Mouse (Mus musculus): ENCODE results near the gene Olfr930. TPM values are rescaled to one million over a fixed set of nuclear protein-coding genes. Genes with fewer than 3 reads are reported as not detected.

Olfr930 gene
- polyA plus RNA-seq (2015; fragmentation: Nextera tagmentation; extraction: Ambion mirVana), result not detected in 2 replicates

DNA sequence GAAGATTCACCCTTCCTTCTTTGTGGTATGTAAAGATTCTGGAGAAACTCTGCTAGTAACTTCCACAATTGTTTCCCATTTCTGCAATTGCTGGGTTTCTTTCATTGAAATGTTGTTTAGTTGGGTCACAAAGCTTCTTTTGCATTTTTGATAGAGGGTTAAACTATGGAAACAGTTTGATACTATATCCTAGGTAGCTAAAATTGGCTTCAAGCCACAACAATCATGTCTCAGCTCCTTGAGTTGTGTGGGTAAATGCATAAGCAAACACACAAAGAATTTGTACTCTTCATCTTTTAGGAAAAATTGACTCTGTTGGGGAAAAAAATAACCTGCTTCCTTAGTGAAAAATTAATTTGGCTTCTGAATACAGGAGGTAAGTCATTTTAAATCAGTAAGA is at the start of gene Olfr930:
TSS of gene Olfr930 (plus strand) at position 301 of the 400 bp plus-strand sequence.
- Histone ChIP-seq H3K4me1 (no peaks in the 10 kb centered on the region), H3K27me3 (replicated peaks) (no peaks in the 10 kb centered on the region), H3K9me3 (no peaks in the 10 kb centered on the region), H3K4me3 (no peak within 1 kb of the TSS), H3K4me2 (no peak within 1 kb of the TSS), H3K9ac (no peak within 1 kb of the TSS), H3K27ac (replicated peaks) (no peak within 1 kb of the TSS), H3K36me3 (no peaks in the 10 kb centered on the region)
- ATAC-seq (ENCODE audit: extremely low read depth, insufficient number of reproducible peaks, low FRiP score, low TSS enrichment), result no peak

GRCm38 (mm10) chr9:38953401-38954123 is 24.0 kb downstream of the Olfr930 start:
- 74% methylated on average over 7 of the region's 7 CpGs for WGBS
- no peak overlapping the region for H3K9ac ChIP-seq
- H3K27ac ChIP-seq (replicated peaks), result no peak overlapping the region
- no peaks in the 10 kb centered on the region for H3K36me3 ChIP-seq
- no peaks in the 10 kb centered on the region for H3K4me1 ChIP-seq
- H3K9me3 ChIP-seq, result no peaks in the 10 kb centered on the region
- no peak overlapping the region for H3K4me3 ChIP-seq
- H3K27me3 ChIP-seq (replicated peaks), result no peaks in the 10 kb centered on the region
- no peak for ATAC-seq (ENCODE audit: extremely low read depth, insufficient number of reproducible peaks, low FRiP score, low TSS enrichment)
- no peak overlapping the region for H3K4me2 ChIP-seq

- H3K27me3 ChIP-seq (replicated peaks), result no peaks in the 10 kb centered on the region
- H3K4me1 ChIP-seq, result no peaks in the 10 kb centered on the region
- no peak overlapping the region for H3K4me2 ChIP-seq
- H3K36me3 ChIP-seq, result no peaks in the 10 kb centered on the region
- ATAC-seq (ENCODE audit: extremely low read depth, insufficient number of reproducible peaks, low FRiP score, low TSS enrichment), result no peak
- no peak overlapping the region for H3K27ac ChIP-seq (replicated peaks)
- no peaks in the 10 kb centered on the region for H3K9me3 ChIP-seq
- 71% methylated on average over 4 of the region's 4 CpGs for WGBS
- H3K4me3 ChIP-seq, result no peak overlapping the region
- H3K9ac ChIP-seq, result no peak overlapping the region
Observed at GRCm38 (mm10) chr9:38954124-38954416, 24.5 kb downstream of the Olfr930 start.

DNA sequence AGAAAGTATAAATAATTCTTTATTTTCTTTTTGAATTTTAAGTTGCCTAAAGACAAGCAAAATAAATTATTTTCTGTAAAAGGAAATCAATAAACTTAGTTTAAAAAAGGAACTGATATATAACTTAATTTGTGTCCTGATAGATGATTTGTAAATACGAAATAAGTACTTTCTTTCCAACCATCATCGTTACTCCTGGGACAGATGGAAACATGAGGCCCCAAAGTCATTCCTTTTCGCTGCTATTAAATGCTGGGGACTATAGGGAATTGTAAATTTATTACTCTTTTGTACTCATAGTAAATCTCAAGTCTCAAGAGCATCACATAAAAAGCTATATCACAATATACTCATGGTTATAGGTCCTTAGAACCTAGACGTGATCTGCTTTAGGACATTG is 42.4 kb downstream of the Olfr930 start, which contains the start of gene Olfr933:
TSS of gene Olfr933 (plus strand) at position 301 of the 400 bp plus-strand sequence.
- Histone ChIP-seq H3K27me3 (replicated peaks) (no peaks in the 10 kb centered on the region), H3K4me3 (no peak within 1 kb of the TSS), H3K9ac (no peak within 1 kb of the TSS), H3K27ac (replicated peaks) (no peak within 1 kb of the TSS), H3K36me3 (no peaks in the 10 kb centered on the region), H3K4me1 (no peaks in the 10 kb centered on the region), H3K9me3 (no peaks in the 10 kb centered on the region), H3K4me2 (no peak within 1 kb of the TSS)
- no peak for ATAC-seq (ENCODE audit: extremely low read depth, insufficient number of reproducible peaks, low FRiP score, low TSS enrichment)
- WGBS, result 74% methylated on average over 4 of the region's 4 CpGs

Other genes starting within 250 kb of the Olfr930 start
- gene Olfr919, start 226.1 kb upstream of the Olfr930 start, polyA plus RNA-seq (2015; fragmentation: Nextera tagmentation; extraction: Ambion mirVana), result not detected in 2 replicates
- gene Vwa5a, start 211.5 kb upstream of the Olfr930 start, polyA plus RNA-seq (2015; fragmentation: Nextera tagmentation; extraction: Ambion mirVana), result 16.3 and 18.8 TPM in 2 replicates
- gene Olfr920, start 177.5 kb upstream of the Olfr930 start, polyA plus RNA-seq (2015; fragmentation: Nextera tagmentation; extraction: Ambion mirVana), result 0.07 TPM in 1 of 2 replicates, not detected in the other
- not detected in 2 replicates for gene Olfr921, start 156.7 kb upstream of the Olfr930 start, polyA plus RNA-seq (2015; fragmentation: Nextera tagmentation; extraction: Ambion mirVana)
- gene Olfr922, start 115.2 kb upstream of the Olfr930 start, polyA plus RNA-seq (2015; fragmentation: Nextera tagmentation; extraction: Ambion mirVana), result not detected in 2 replicates
- not detected in 2 replicates for gene Olfr923, start 103.3 kb upstream of the Olfr930 start, polyA plus RNA-seq (2015; fragmentation: Nextera tagmentation; extraction: Ambion mirVana)
- not detected in 2 replicates for gene Olfr924, start 85.4 kb upstream of the Olfr930 start, polyA plus RNA-seq (2015; fragmentation: Nextera tagmentation; extraction: Ambion mirVana)
- gene Olfr26, start 74.7 kb upstream of the Olfr930 start, polyA plus RNA-seq (2015; fragmentation: Nextera tagmentation; extraction: Ambion mirVana), result not detected in 2 replicates
- not detected in 2 replicates for gene Olfr926, start 52.7 kb upstream of the Olfr930 start, polyA plus RNA-seq (2015; fragmentation: Nextera tagmentation; extraction: Ambion mirVana)
- gene Olfr933, start 42.5 kb downstream of the Olfr930 start, polyA plus RNA-seq (2015; fragmentation: Nextera tagmentation; extraction: Ambion mirVana), result not detected in 2 replicates
- gene Olfr934, start 58.5 kb downstream of the Olfr930 start, polyA plus RNA-seq (2015; fragmentation: Nextera tagmentation; extraction: Ambion mirVana), result not detected in 2 replicates
- gene Olfr935, start 69.9 kb downstream of the Olfr930 start, polyA plus RNA-seq (2015; fragmentation: Nextera tagmentation; extraction: Ambion mirVana), result not detected in 2 replicates
- not detected in 2 replicates for gene Olfr146, start 93.6 kb downstream of the Olfr930 start, polyA plus RNA-seq (2015; fragmentation: Nextera tagmentation; extraction: Ambion mirVana)
- gene Olfr937, start 135.1 kb downstream of the Olfr930 start, polyA plus RNA-seq (2015; fragmentation: Nextera tagmentation; extraction: Ambion mirVana), result not detected in 2 replicates
- gene Olfr938, start 149.1 kb downstream of the Olfr930 start, polyA plus RNA-seq (2015; fragmentation: Nextera tagmentation; extraction: Ambion mirVana), result not detected in 2 replicates
- not detected in 2 replicates for gene Olfr27, start 198.3 kb downstream of the Olfr930 start, polyA plus RNA-seq (2015; fragmentation: Nextera tagmentation; extraction: Ambion mirVana)
- gene Olfr943, start 236.5 kb downstream of the Olfr930 start, polyA plus RNA-seq (2015; fragmentation: Nextera tagmentation; extraction: Ambion mirVana), result not detected in 2 replicates